Mouse (Mus musculus): ENCODE results near the gene Tln1. TPM values are rescaled to one million over a fixed set of nuclear protein-coding genes. Genes with fewer than 3 reads are reported as not detected.

Tln1 gene
- polyA plus RNA-seq, 1 experiment: 225 TPM

GRCm38 (mm10) chr4:43504269-43504668 lies 58.2 kb downstream of the Tln1 start:
- WGBS: 10% methylated on average over 4 of the region's 4 CpGs
- peaks cover 21% of the 10 kb centered on the region for H3K4me1 ChIP-seq (replicated peaks; ENCODE audit: control insufficient read depth, insufficient read depth, low read length)
- TF ChIP-seq CTCF (IDR thresholded peaks at IDR 0.05; ENCODE audit: borderline replicate concordance, control insufficient read depth, extremely low read depth, insufficient read depth, low read length, poor library complexity) (no peak), POLR2A (IDR thresholded peaks at IDR 0.05; ENCODE audit: control insufficient read depth, extremely low read depth, insufficient read depth, low read length, poor library complexity) (no peak)
- H3K36me3 ChIP-seq (ENCODE audit: control insufficient read depth, insufficient read depth, low read length): no peaks in the 10 kb centered on the region
- H3K27me3 ChIP-seq (ENCODE audit: control insufficient read depth, insufficient read depth, low read length): no peaks in the 10 kb centered on the region
- DNase-seq: no peak
- H3K27ac ChIP-seq (ENCODE audit: control insufficient read depth, insufficient read depth, low read length): no peak overlapping the region
- H3K4me3 ChIP-seq (ENCODE audit: control insufficient read depth, insufficient read depth, low read length): no peak overlapping the region

- H3K4me1 ChIP-seq (replicated peaks; ENCODE audit: control insufficient read depth, insufficient read depth, low read length): peaks cover 22% of the 10 kb centered on the region
- TF ChIP-seq CTCF (IDR thresholded peaks at IDR 0.05; ENCODE audit: borderline replicate concordance, control insufficient read depth, extremely low read depth, insufficient read depth, low read length, poor library complexity) (no peak), POLR2A (IDR thresholded peaks at IDR 0.05; ENCODE audit: control insufficient read depth, extremely low read depth, insufficient read depth, low read length, poor library complexity) (no peak)
- 92% methylated on average over 6 of the region's 6 CpGs for WGBS
- no peak overlapping the region for H3K4me3 ChIP-seq (ENCODE audit: control insufficient read depth, insufficient read depth, low read length)
- no peak overlapping the region for H3K27ac ChIP-seq (ENCODE audit: control insufficient read depth, insufficient read depth, low read length)
- no peaks in the 10 kb centered on the region for H3K36me3 ChIP-seq (ENCODE audit: control insufficient read depth, insufficient read depth, low read length)
- no peak for DNase-seq
- H3K27me3 ChIP-seq (ENCODE audit: control insufficient read depth, insufficient read depth, low read length): no peaks in the 10 kb centered on the region
Observed at GRCm38 (mm10) chr4:43503506-43503905, 59.0 kb downstream of the Tln1 start.

GRCm38 (mm10) chr4:43503041-43503440 lies 59.5 kb downstream of the Tln1 start:
- Histone ChIP-seq H3K36me3 (ENCODE audit: control insufficient read depth, insufficient read depth, low read length) (no peaks in the 10 kb centered on the region), H3K4me3 (ENCODE audit: control insufficient read depth, insufficient read depth, low read length) (no peak overlapping the region), H3K4me1 (replicated peaks; ENCODE audit: control insufficient read depth, insufficient read depth, low read length) (peaks cover 24% of the 10 kb centered on the region), H3K27ac (ENCODE audit: control insufficient read depth, insufficient read depth, low read length) (no peak overlapping the region), H3K27me3 (ENCODE audit: control insufficient read depth, insufficient read depth, low read length) (no peaks in the 10 kb centered on the region)
- no peak for TF ChIP-seq POLR2A (IDR thresholded peaks at IDR 0.05; ENCODE audit: control insufficient read depth, extremely low read depth, insufficient read depth, low read length, poor library complexity)
- no peak for TF ChIP-seq CTCF (IDR thresholded peaks at IDR 0.05; ENCODE audit: borderline replicate concordance, control insufficient read depth, extremely low read depth, insufficient read depth, low read length, poor library complexity)
- 91% methylated on average over 2 of the region's 2 CpGs for WGBS
- DNase-seq: no peak

- Histone ChIP-seq H3K4me3 (ENCODE audit: control insufficient read depth, insufficient read depth, low read length) (peak within 1 kb of the TSS; percentile 76), H3K4me1 (replicated peaks; ENCODE audit: control insufficient read depth, insufficient read depth, low read length) (peaks cover 33% of the 10 kb centered on the region), H3K27me3 (ENCODE audit: control insufficient read depth, insufficient read depth, low read length) (no peaks in the 10 kb centered on the region), H3K27ac (ENCODE audit: control insufficient read depth, insufficient read depth, low read length) (no peak within 1 kb of the TSS), H3K36me3 (ENCODE audit: control insufficient read depth, insufficient read depth, low read length) (no peaks in the 10 kb centered on the region)
- 0 out of 2 replicates have a peak, but pooled peaks have one; percentile 18 for TF ChIP-seq POLR2A (IDR thresholded peaks at IDR 0.05; ENCODE audit: control insufficient read depth, extremely low read depth, insufficient read depth, low read length, poor library complexity)
- no peak for TF ChIP-seq CTCF (IDR thresholded peaks at IDR 0.05; ENCODE audit: borderline replicate concordance, control insufficient read depth, extremely low read depth, insufficient read depth, low read length, poor library complexity)
- DNase-seq: peak; percentile 80
- 8% methylated on average over 50 of the region's 50 CpGs for WGBS
Observed at GRCm38 (mm10) chr4:43499407-43500333, 62.8 kb downstream of the Tln1 start, which contains the start of gene Arhgef39. TSS of gene Arhgef39 (minus strand) at chr4:43499695.

GRCm38 (mm10) chr4:43498983-43499382 lies 63.5 kb downstream of the Tln1 start:
- 5% methylated on average over 8 of the region's 8 CpGs for WGBS
- Histone ChIP-seq H3K27me3 (ENCODE audit: control insufficient read depth, insufficient read depth, low read length) (no peaks in the 10 kb centered on the region), H3K4me1 (replicated peaks; ENCODE audit: control insufficient read depth, insufficient read depth, low read length) (peaks cover 32% of the 10 kb centered on the region), H3K27ac (ENCODE audit: control insufficient read depth, insufficient read depth, low read length) (no peak overlapping the region), H3K4me3 (ENCODE audit: control insufficient read depth, insufficient read depth, low read length) (peak overlapping the region; percentile 76), H3K36me3 (ENCODE audit: control insufficient read depth, insufficient read depth, low read length) (no peaks in the 10 kb centered on the region)
- DNase-seq: peak; percentile 74
- TF ChIP-seq CTCF (IDR thresholded peaks at IDR 0.05; ENCODE audit: borderline replicate concordance, control insufficient read depth, extremely low read depth, insufficient read depth, low read length, poor library complexity): no peak
- no peak for TF ChIP-seq POLR2A (IDR thresholded peaks at IDR 0.05; ENCODE audit: control insufficient read depth, extremely low read depth, insufficient read depth, low read length, poor library complexity)

GRCm38 (mm10) chr4:43497946-43498345 lies 64.5 kb downstream of the Tln1 start:
- TF ChIP-seq CTCF (IDR thresholded peaks at IDR 0.05; ENCODE audit: borderline replicate concordance, control insufficient read depth, extremely low read depth, insufficient read depth, low read length, poor library complexity): no peak
- TF ChIP-seq POLR2A (IDR thresholded peaks at IDR 0.05; ENCODE audit: control insufficient read depth, extremely low read depth, insufficient read depth, low read length, poor library complexity): no peak
- Histone ChIP-seq H3K27ac (ENCODE audit: control insufficient read depth, insufficient read depth, low read length) (no peak overlapping the region), H3K4me3 (ENCODE audit: control insufficient read depth, insufficient read depth, low read length) (no peak overlapping the region), H3K36me3 (ENCODE audit: control insufficient read depth, insufficient read depth, low read length) (no peaks in the 10 kb centered on the region), H3K27me3 (ENCODE audit: control insufficient read depth, insufficient read depth, low read length) (no peaks in the 10 kb centered on the region), H3K4me1 (replicated peaks; ENCODE audit: control insufficient read depth, insufficient read depth, low read length) (peaks cover 34% of the 10 kb centered on the region)
- 79% methylated on average over 4 of the region's 4 CpGs for WGBS
- no peak for DNase-seq
